Mouse (Mus musculus) layer of hippocampus, adult 11-12 months (tissue): Measurements from ENCODE around the gene Hbb-y.
"Not testable (repeated sequence)": the region's sequence is repeated elsewhere in the genome, so short reads cannot be mapped to it uniquely, and the experiment has no call there.

ENCODE experiments used
- DNase-seq: peaks from one replicate; pipeline ENCODE4 v3.0.0; 2022; ENCODE audit warnings: low spot score

The Hbb-y gene

GRCm38 (mm10) chr7:103812174-103812573 is 40.8 kb downstream of the Hbb-y start:
- DNase-seq: no peak

- DNase-seq: no peak
These were observed 41.7 kb downstream of the Hbb-y start for GRCm38 (mm10) chr7:103811223-103811845.

GRCm38 (mm10) chr7:103810746-103811145 is 42.3 kb downstream of the Hbb-y start:
- no peak for DNase-seq

GRCm38 (mm10) chr7:103810296-103810695 is 42.7 kb downstream of the Hbb-y start:
- no peak for DNase-seq

- DNase-seq: no peak
These were observed 43.2 kb downstream of the Hbb-y start for GRCm38 (mm10) chr7:103809801-103810155.

GRCm38 (mm10) chr7:103808971-103809800 is 43.8 kb downstream of the Hbb-y start:
- DNase-seq: no peak

GRCm38 (mm10) chr7:103808120-103808519 is 44.9 kb downstream of the Hbb-y start:
- not testable (repeated sequence) for DNase-seq

GRCm38 (mm10) chr7:103806856-103807255 is 46.2 kb downstream of the Hbb-y start:
- peak; percentile 10 for DNase-seq
